Mouse (Mus musculus) bone marrow macrophage, adult 2 months (primary cell): ENCODE results near the gene Megf11. TPM values are rescaled to one million over a fixed set of nuclear protein-coding genes. Genes with fewer than 3 reads are reported as not detected.

Experiments used
- H3K27ac ChIP-seq: 2 replicates; pipeline ENCODE4 v1.5.1; 2012; ENCODE audit warnings: low read depth, low read length; ENCODE audit not compliant: insufficient read depth
- H3K4me1 ChIP-seq: 2 replicates; pipeline ENCODE4 v1.6.1; 2012; ENCODE audit warnings: low read length; ENCODE audit not compliant: control insufficient read depth, insufficient read depth
- H3K4me3 ChIP-seq: 2 replicates; pipeline ENCODE4 v1.5.1; 2012; ENCODE audit warnings: mild to moderate bottlenecking, low read length, moderate library complexity; ENCODE audit not compliant: insufficient read depth
- CTCF ChIP-seq: IDR thresholded peaks from 2 replicates; pipeline ENCODE4 v1.5.1; 2012; ENCODE audit warnings: low read depth, mild to moderate bottlenecking, low read length, moderate library complexity
- POLR2A ChIP-seq: IDR thresholded peaks from 2 replicates; pipeline ENCODE4 v1.6.1; 2012; ENCODE audit warnings: mild to moderate bottlenecking, low read depth, low read length, borderline replicate concordance
- polyA plus RNA-seq: library from polyadenylated mRNA; stranded (reverse); fragments of >200 nt; gene quantifications from 2 replicates; pipeline ENCODE4 v1.2.4, GENCODE M21; 2012; ENCODE audit not compliant: missing spikeins, insufficient read depth, insufficient read length

Megf11 gene
- polyA plus RNA-seq, 1 experiment: not detected

DNA sequence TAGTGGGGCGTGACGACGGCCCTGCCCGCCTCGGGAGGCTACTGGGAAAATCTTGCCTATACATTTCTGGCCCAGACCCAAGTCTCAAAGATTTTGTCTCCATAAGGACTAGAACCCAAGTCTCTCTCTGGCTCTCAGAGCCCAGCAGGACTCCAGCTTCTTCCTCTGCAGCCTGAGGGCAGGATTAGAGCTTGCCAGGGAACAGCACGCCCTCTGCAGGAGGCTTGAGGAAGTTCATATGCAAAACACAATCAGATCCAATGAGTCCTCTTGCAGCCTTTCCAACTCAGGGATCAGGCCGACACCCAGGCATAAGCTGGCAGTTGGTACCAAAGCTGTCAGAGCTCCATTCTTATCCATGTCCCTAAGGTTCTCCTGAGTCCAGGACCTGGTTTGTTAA lies 122.6 kb downstream of the Megf11 start:
- TF ChIP-seq POLR2A (no peak), CTCF (peak; percentile 48)
- no peak overlapping the region for H3K27ac ChIP-seq
- no peaks in the 10 kb centered on the region for H3K4me1 ChIP-seq
- H3K4me3 ChIP-seq: no peak overlapping the region

- Histone ChIP-seq H3K4me3 (no peak overlapping the region), H3K4me1 (no peaks in the 10 kb centered on the region), H3K27ac (no peak overlapping the region)
- no peak for TF ChIP-seq POLR2A
- no peak for TF ChIP-seq CTCF
These were observed 129.4 kb downstream of the Megf11 start for GRCm38 (mm10) chr9:64514826-64515225.

DNA sequence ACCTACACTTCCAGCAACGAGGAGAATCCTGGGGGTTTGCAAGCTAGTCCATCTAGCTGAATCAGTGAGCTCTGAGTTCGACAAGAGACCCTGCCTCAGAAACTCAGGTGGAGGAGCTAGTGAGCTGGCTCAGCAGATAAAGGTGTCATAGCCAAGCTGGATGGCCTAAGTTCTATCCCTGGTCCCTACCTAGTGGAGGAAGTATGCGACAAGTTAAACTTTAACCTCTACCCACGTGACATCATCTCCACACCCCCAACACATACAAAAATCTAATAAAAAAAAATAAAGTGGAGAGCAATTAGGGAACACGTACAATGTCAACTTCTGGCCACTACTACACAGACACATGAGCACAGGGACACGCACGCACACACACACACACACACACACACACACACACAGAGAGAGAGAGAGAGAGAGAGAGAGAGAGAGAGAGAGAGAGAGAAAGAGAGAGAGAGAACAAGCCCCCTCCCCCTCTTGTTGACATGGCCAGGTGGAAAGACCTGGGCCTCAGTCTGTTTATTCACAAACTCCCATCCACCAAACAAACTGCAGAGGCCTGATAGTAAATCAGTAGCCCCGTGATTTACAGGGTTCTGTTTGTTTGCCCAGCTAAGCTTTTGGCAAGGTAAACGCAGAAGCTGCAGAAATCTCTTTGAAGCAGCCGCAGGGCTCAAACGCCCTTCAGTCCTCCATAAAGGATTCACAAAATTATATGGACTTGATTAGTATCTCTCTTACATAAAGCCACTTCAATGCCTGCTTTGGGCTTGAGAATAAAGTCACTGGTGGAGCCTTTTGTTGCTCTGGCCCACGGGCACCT lies 134.7 kb downstream of the Megf11 start:
- Histone ChIP-seq H3K4me3 (no peak overlapping the region), H3K4me1 (no peaks in the 10 kb centered on the region), H3K27ac (no peak overlapping the region)
- TF ChIP-seq POLR2A (no peak), CTCF (no peak)

- Histone ChIP-seq H3K27ac (no peak overlapping the region), H3K4me1 (no peaks in the 10 kb centered on the region), H3K4me3 (no peak overlapping the region)
- TF ChIP-seq POLR2A (no peak), CTCF (no peak)
These were observed 135.4 kb downstream of the Megf11 start for GRCm38 (mm10) chr9:64520747-64521283.

DNA sequence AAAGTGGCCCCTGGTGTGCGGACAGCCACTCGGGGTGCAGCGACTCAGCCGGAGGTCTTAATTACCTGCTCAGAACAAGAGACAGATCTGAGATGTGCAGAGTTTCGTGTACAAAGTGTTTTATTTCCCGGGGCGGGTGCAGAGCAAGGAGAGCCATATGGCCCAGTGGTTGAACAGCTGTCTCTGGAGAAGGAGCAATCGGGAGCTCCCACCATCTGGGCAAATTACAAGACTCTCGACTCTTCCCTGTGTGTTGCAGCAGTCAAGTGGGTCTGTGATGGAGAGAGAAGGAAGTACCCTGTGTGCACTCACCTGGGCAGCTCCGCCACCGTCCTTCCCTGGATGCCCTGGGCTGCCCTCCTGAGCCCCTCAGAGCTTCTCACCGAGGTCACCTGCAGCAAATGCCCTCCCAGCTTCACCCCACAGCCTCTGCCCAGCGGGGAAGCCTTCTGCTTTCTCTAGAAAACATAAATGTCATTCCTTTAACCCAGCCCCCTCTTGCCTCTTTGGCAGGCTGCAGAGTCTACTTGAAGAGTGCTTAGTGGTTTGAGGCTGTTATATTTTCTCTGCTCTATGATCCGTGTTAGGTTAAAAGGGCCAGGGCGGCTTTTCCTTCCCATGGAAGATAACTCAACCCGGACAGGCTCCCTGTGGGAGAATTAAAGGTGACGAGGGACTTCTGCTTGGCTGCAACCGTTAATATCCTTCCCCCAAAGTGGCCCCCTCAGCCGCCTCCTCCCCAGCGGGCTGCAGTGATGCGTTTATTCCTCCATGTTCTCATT lies 138.0 kb downstream of the Megf11 start:
- Histone ChIP-seq H3K4me1 (peaks cover 6% of the 10 kb centered on the region), H3K27ac (no peak overlapping the region), H3K4me3 (no peak overlapping the region)
- no peak for TF ChIP-seq CTCF
- TF ChIP-seq POLR2A: no peak

DNA sequence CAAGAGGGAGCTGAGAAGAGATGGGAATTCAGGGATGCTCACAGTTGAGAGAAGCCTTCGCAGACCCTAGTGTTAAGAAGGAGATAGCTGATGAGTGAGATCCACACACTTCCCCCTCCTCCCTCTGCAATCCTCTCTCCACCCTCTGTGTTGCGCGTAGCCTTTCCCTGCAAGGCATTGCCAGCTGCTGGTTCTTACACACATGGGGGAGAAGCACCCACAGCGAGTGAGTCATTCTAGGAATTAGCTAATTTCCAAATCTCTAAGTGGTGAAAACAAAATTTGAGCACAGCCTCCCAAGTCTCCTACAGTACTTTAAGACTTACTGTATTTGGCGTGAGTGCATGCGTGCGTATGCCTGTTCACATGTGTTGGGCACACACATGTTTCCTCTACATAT lies 142.6 kb downstream of the Megf11 start:
- TF ChIP-seq POLR2A (no peak), CTCF (no peak)
- no peak overlapping the region for H3K27ac ChIP-seq
- peaks cover 6% of the 10 kb centered on the region for H3K4me1 ChIP-seq
- no peak overlapping the region for H3K4me3 ChIP-seq

DNA sequence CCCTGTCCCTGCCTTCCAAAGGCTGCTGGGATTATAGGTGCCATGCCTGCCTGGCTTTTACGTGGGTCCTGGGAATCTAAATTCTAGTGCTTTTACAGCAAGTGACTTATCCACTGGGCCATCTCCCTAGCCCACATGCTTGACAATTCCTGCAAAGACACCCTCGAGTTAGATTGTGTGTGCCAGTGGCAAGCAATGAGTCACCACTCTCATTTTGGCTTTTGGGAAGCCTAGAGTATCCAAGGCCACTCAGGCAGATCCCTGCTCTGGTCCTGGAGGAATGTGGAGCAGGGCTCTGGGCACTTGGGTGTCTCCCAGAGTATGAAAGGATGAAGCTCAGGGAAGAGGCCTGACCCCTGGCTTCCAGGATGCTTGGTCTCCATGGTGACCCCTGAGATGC lies 143.2 kb downstream of the Megf11 start:
- no peak for TF ChIP-seq POLR2A
- no peak for TF ChIP-seq CTCF
- Histone ChIP-seq H3K4me3 (no peak overlapping the region), H3K27ac (no peak overlapping the region), H3K4me1 (peaks cover 6% of the 10 kb centered on the region)

GRCm38 (mm10) chr9:64531935-64532334 lies 146.5 kb downstream of the Megf11 start:
- no peak for TF ChIP-seq CTCF
- no peak for TF ChIP-seq POLR2A
- Histone ChIP-seq H3K4me1 (peaks cover 6% of the 10 kb centered on the region), H3K27ac (no peak overlapping the region), H3K4me3 (no peak overlapping the region)

DNA sequence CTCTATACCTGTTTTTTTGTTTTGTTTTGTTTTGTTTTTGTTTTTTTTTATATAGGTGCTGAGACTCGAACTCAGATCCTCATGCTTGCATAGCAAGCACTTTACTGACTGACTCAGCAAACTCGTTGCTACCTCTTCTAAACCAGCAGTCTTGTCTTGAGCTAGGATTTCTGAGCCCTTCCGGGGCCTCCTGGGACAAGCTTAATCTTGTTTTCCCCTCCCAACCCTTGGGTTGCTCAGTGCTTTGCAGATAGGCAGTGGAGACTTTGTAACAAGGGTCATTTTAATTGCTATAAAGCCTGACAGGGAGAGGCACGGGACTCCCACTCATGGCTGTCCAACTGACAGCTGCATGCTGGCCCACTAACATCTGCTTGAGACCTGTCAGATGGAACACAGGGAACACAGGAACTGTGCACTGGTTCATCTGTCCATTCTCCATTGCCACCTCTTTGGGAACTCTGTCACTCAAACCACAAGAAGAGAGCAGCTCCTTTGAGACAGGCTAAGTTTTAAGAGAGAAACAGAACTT lies 147.4 kb downstream of the Megf11 start:
- H3K4me3 ChIP-seq: no peak overlapping the region
- H3K4me1 ChIP-seq: peaks cover 7% of the 10 kb centered on the region
- no peak for TF ChIP-seq CTCF
- no peak for TF ChIP-seq POLR2A
- H3K27ac ChIP-seq: no peak overlapping the region
